Mouse (Mus musculus): ENCODE results near the gene Hoxc4. TPM values are rescaled to one million over a fixed set of nuclear protein-coding genes. Genes with fewer than 3 reads are reported as not detected.

The Hoxc4 gene
- polyA plus RNA-seq, 1 experiment from 2014 or later: not detected

- WGBS (ENCODE audit: missing documents): 3% methylated on average over 87 of the region's 88 CpGs
- no peaks in the 10 kb centered on the region for H3K79me2 ChIP-seq (ENCODE audit: inconsistent target)
- no peak overlapping the region for H3K27ac ChIP-seq
- H3K4me3 ChIP-seq (ENCODE audit: inconsistent target): no peak overlapping the region
- no peaks in the 10 kb centered on the region for H3K36me3 ChIP-seq (ENCODE audit: inconsistent target)
Observed at GRCm38 (mm10) chr15:102981379-102982288, 37.1 kb upstream of the Hoxc4 start.

- no peaks in the 10 kb centered on the region for H3K79me2 ChIP-seq (ENCODE audit: inconsistent target)
- no peak overlapping the region for H3K4me3 ChIP-seq (ENCODE audit: inconsistent target)
- no peaks in the 10 kb centered on the region for H3K36me3 ChIP-seq (ENCODE audit: inconsistent target)
- 14% methylated on average over 12 of the region's 12 CpGs for WGBS (ENCODE audit: missing documents)
- no peak overlapping the region for H3K27ac ChIP-seq
Observed at GRCm38 (mm10) chr15:102983716-102984115, 35.0 kb upstream of the Hoxc4 start.

DNA sequence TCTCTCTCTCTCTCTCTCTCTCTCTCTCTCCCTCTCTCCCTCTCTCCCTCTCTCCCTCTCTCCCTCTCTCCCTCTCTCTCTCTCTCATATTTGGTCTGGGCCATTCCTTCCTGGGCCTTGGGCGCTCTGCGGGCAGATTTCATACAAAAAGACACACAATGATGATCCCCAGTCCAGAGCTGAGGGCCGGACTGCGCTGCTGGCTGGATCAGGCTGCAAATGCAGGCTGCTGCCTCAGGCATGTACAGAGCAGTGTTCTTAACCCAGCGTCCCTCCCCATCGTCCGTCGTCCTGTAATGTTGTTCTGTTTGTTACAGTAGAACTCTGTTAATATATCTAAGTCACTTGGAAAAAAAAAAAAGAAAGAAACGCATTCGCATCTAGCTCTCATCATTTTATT lies 34.2 kb upstream of the Hoxc4 start:
- no peak overlapping the region for H3K4me3 ChIP-seq (ENCODE audit: inconsistent target)
- H3K36me3 ChIP-seq (ENCODE audit: inconsistent target): no peaks in the 10 kb centered on the region
- no peak overlapping the region for H3K27ac ChIP-seq
- WGBS (ENCODE audit: missing documents): 19% methylated on average over 8 of the region's 10 CpGs
- H3K79me2 ChIP-seq (ENCODE audit: inconsistent target): no peaks in the 10 kb centered on the region

GRCm38 (mm10) chr15:102984925-102985324 lies 33.8 kb upstream of the Hoxc4 start:
- Histone ChIP-seq H3K4me3 (ENCODE audit: inconsistent target) (no peak overlapping the region), H3K79me2 (ENCODE audit: inconsistent target) (no peaks in the 10 kb centered on the region), H3K36me3 (ENCODE audit: inconsistent target) (no peaks in the 10 kb centered on the region), H3K27ac (no peak overlapping the region)
- WGBS (ENCODE audit: missing documents): 19% methylated on average over 3 of the region's 3 CpGs

- WGBS (ENCODE audit: missing documents): 6% methylated on average over 21 of the region's 21 CpGs
- Histone ChIP-seq H3K27ac (no peak overlapping the region), H3K36me3 (ENCODE audit: inconsistent target) (no peaks in the 10 kb centered on the region), H3K4me3 (ENCODE audit: inconsistent target) (no peak overlapping the region), H3K79me2 (ENCODE audit: inconsistent target) (no peaks in the 10 kb centered on the region)
Observed at GRCm38 (mm10) chr15:102987124-102987833, 31.5 kb upstream of the Hoxc4 start.

DNA sequence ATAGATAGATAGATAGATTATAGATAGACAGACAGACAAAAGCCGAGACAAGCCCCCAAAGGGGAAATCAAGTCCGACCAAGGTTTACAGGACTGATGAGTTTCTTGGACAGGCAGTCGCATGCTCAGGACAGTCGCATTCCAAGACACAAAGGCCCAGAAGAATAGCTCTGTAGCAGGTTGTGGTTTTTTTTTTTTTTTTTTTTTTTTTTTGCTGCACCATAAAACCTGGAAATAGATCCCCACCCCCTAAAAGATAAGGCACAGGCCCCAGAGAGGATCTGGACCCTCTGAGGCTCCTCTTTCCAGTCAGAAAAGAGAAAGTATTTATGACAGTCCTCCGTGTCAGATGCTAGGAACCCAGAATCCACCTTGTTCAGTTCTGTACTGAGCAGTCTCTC lies 30.7 kb upstream of the Hoxc4 start:
- Histone ChIP-seq H3K79me2 (ENCODE audit: inconsistent target) (no peaks in the 10 kb centered on the region), H3K27ac (no peak overlapping the region), H3K36me3 (ENCODE audit: inconsistent target) (no peaks in the 10 kb centered on the region), H3K4me3 (ENCODE audit: inconsistent target) (no peak overlapping the region)
- WGBS (ENCODE audit: missing documents): 45% methylated on average over 5 of the region's 5 CpGs

GRCm38 (mm10) chr15:102990461-102991397 lies 28.0 kb upstream of the Hoxc4 start, which contains the start of gene Hoxc8:
Gene Hoxc8, plus strand, starts transcription at chr15:102990607.
- Histone ChIP-seq H3K4me3 (ENCODE audit: inconsistent target) (no peak within 1 kb of the TSS), H3K27ac (no peak within 1 kb of the TSS), H3K79me2 (ENCODE audit: inconsistent target) (no peaks in the 10 kb centered on the region), H3K36me3 (ENCODE audit: inconsistent target) (no peaks in the 10 kb centered on the region)
- WGBS (ENCODE audit: missing documents): 4% methylated on average over 69 of the region's 69 CpGs

DNA sequence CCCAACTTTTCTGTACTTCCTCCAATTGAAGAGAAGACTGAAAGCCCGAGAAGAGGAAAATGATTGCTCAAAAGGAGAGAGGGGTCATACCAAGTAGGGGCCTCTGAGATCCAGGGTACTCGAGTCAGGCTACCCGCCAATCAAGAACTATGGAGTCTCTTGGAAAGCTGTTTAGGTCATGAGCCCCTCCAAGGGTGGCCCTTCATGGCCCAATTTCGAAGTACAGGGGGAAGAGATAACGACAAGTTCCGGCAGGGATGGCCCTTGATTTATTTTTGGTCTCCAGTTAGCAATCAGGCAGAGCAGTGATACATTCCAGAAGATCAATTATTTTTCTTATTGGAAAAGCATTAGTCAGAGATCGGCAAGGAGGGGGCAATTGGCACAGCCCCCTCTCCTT lies 27.0 kb upstream of the Hoxc4 start:
- 7% methylated on average over 6 of the region's 7 CpGs for WGBS (ENCODE audit: missing documents)
- H3K4me3 ChIP-seq (ENCODE audit: inconsistent target): no peak overlapping the region
- no peak overlapping the region for H3K27ac ChIP-seq
- no peaks in the 10 kb centered on the region for H3K36me3 ChIP-seq (ENCODE audit: inconsistent target)
- H3K79me2 ChIP-seq (ENCODE audit: inconsistent target): no peaks in the 10 kb centered on the region

GRCm38 (mm10) chr15:102992206-102992605 lies 26.5 kb upstream of the Hoxc4 start:
- H3K79me2 ChIP-seq (ENCODE audit: inconsistent target): no peaks in the 10 kb centered on the region
- no peak overlapping the region for H3K27ac ChIP-seq
- no peak overlapping the region for H3K4me3 ChIP-seq (ENCODE audit: inconsistent target)
- 9% methylated on average over 11 of the region's 11 CpGs for WGBS (ENCODE audit: missing documents)
- H3K36me3 ChIP-seq (ENCODE audit: inconsistent target): no peaks in the 10 kb centered on the region

GRCm38 (mm10) chr15:102992863-102993262 lies 25.9 kb upstream of the Hoxc4 start:
- Histone ChIP-seq H3K27ac (no peak overlapping the region), H3K4me3 (ENCODE audit: inconsistent target) (no peak overlapping the region), H3K36me3 (ENCODE audit: inconsistent target) (no peaks in the 10 kb centered on the region), H3K79me2 (ENCODE audit: inconsistent target) (no peaks in the 10 kb centered on the region)
- WGBS (ENCODE audit: missing documents): 21% methylated on average over 2 of the region's 3 CpGs

- no peaks in the 10 kb centered on the region for H3K36me3 ChIP-seq (ENCODE audit: inconsistent target)
- no peak overlapping the region for H3K27ac ChIP-seq
- 10% methylated on average over 9 of the region's 9 CpGs for WGBS (ENCODE audit: missing documents)
- H3K79me2 ChIP-seq (ENCODE audit: inconsistent target): no peaks in the 10 kb centered on the region
- H3K4me3 ChIP-seq (ENCODE audit: inconsistent target): no peak overlapping the region
Observed at GRCm38 (mm10) chr15:102996548-102996947, 22.2 kb upstream of the Hoxc4 start.

- Histone ChIP-seq H3K27ac (no peak overlapping the region), H3K4me3 (ENCODE audit: inconsistent target) (no peak overlapping the region), H3K79me2 (ENCODE audit: inconsistent target) (no peaks in the 10 kb centered on the region), H3K36me3 (ENCODE audit: inconsistent target) (no peaks in the 10 kb centered on the region)
- WGBS (ENCODE audit: missing documents): 35% methylated on average over 3 of the region's 3 CpGs
Observed at GRCm38 (mm10) chr15:102997431-102997830, 21.3 kb upstream of the Hoxc4 start.

GRCm38 (mm10) chr15:102997939-102998355 lies 20.8 kb upstream of the Hoxc4 start, which contains the start of gene Hoxc6:
Gene Hoxc6, plus strand, starts transcription at chr15:102998257.
- no peaks in the 10 kb centered on the region for H3K36me3 ChIP-seq (ENCODE audit: inconsistent target)
- no peaks in the 10 kb centered on the region for H3K79me2 ChIP-seq (ENCODE audit: inconsistent target)
- H3K4me3 ChIP-seq (ENCODE audit: inconsistent target): no peak within 1 kb of the TSS
- WGBS (ENCODE audit: missing documents): 9% methylated on average over 19 of the region's 19 CpGs
- H3K27ac ChIP-seq: no peak within 1 kb of the TSS

- no peaks in the 10 kb centered on the region for H3K79me2 ChIP-seq (ENCODE audit: inconsistent target)
- H3K4me3 ChIP-seq (ENCODE audit: inconsistent target): no peak overlapping the region
- H3K27ac ChIP-seq: no peak overlapping the region
- 4% methylated on average over 16 of the region's 19 CpGs for WGBS (ENCODE audit: missing documents)
- H3K36me3 ChIP-seq (ENCODE audit: inconsistent target): no peaks in the 10 kb centered on the region
Observed at GRCm38 (mm10) chr15:102998608-102999182, 20.0 kb upstream of the Hoxc4 start.

Measured in macrophage (primary cell).